Mouse (Mus musculus): ENCODE measurements around the gene Zmiz1. TPM values are rescaled to one million over a fixed set of nuclear protein-coding genes. Genes with fewer than 3 reads are reported as not detected.

Gene Zmiz1
- total RNA-seq, 2 experiments from 2014 or later = 40.2 to 49.9 TPM

DNA sequence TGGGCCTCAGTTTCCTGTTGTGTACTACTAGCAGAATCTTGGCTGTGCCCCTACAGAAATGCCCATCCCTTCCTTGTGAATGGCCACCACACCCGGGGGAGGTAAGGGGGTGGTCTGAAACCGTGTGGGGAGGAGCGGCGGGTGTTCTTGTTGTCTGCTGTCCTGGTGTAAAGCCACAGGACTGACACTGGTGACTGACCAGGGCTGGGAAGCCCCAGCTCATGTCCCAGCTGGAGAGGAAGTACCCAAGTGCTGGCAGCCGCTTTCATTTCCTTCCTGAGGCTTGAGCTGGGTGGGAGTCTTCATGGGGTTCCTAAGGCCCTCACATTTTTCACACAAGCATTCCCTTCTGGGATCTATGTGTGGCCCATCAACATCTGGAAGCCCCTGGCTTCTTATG, 155.7 kb downstream of the Zmiz1 start:
- intact Hi-C loops (cut with DNase I) = loop anchor here (5.0 kb wide), 1 partner anchor 33 kb away; no protein-coding TSS in a partner anchor

DNA sequence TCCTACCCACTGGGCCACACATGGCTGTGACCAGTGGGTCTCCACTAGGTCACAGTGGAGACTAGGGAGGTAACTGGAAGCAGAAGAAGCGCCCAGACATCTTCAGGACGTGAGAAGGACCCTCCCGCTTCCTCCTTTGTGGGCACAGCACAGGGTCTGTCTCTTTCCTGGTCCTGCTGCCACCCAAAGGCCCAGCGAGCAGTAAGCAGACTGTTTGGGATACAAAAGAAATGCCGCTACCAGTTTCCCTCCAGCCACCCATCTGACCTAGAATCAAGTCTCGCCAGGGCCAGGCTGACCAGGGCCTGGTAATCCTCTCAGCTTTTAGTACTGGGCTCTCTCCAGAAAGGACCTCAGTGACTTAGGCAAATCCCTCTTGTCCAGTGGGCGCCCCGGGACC, 156.6 kb downstream of the Zmiz1 start:
- no peak for DNase-seq (ENCODE audit: low spot score)
- intact Hi-C loops (cut with DNase I) = no loop called here

More for the DNA sequence above, 155.7 kb downstream of the Zmiz1 start:
- no peak for DNase-seq (ENCODE audit: low spot score)

DNA sequence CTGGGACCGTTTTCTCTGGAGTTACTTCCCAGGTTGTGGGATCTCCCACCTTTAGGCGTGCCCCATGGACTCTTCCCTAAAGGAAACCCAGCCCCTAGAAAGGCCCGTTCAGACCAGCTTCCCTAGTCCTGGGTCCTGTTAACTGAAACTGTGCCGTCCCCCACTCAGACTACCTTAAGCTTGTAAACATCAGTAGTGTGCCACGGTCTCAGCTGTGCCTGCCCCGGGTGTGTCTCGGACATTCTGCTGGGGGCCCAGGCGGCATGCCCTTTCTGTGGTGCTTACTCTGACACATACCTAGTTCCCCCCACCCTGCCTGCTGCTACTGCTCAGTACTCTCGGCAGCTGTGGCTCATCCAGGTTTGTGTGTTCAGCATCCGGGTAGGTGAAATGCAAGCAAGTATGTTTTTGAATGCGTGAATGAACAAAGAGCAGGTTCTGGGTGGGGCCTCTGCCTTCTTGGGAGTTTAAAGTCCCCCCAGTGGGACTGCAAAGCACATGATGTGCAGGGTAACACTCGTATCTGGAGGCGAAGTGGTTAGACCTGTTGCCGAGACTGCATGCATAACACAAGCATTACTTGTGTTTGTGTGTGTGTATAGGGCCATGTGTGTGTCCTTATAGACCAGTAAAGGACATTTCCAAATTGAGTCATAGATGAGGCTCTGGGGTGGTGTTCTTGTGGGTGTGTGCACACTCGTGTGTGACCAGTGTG, 157.2 kb downstream of the Zmiz1 start:
- no peak for DNase-seq (ENCODE audit: low spot score)
- intact Hi-C loops (cut with DNase I) = no loop called here

DNA sequence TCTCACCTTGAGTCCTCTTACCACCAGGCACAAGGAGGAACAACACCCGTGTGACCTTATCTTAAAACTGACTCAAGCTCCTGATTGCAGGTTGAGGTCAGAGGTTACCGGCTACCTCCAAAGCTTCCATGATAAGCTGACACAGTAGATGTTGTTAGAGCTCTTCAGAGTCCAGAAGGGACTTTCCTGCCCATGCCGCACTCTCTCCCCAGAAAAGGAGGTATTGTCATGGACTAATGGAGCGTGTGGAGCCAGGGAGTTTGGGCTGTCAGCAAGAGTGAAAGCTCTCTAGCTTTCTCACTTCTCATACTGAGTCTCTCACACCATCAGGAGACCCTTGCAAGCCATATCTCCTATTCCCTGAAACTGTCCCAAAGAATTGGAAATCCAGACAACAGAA, 158.3 kb downstream of the Zmiz1 start:
- DNase-seq (ENCODE audit: low spot score) = no peak

DNA sequence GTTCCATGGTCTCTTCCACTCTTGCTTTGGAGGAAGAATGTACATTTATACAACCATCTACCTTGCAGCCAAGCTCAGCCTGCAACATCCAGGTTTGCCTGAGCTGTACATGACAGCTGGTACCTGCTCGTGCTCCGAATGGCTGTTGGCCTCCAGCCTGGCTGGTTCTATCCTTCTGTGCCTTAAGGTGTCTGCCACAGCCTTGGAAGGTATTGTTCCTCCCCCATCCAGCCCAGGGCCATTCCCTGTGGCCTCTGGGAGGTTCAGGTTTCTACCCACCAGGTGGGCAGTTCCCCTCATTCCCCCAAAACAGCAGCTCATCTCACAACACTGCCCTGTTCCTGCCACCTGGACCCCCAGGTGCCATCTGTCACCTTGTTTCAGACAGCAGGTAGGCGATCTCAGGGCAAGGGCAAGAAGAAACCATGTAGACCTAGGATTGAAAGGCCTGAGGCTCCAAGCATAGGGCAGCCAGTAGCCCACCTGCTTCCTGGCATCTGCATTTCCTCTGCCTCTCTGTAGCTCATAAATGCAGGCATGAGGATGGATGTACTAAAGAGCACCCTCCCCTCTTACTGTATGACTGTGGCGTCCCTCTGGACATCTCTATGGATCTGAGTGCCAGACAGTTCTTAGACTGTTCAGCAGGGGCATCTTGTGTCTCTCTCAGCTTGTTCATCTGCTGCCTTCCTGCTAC, 160.2 kb downstream of the Zmiz1 start:
- no peak for DNase-seq (ENCODE audit: low spot score)
- intact Hi-C loops (cut with DNase I) = no loop called here

More for the DNA sequence above, 158.3 kb downstream of the Zmiz1 start:
- intact Hi-C loops (cut with DNase I) = no loop called here

DNA sequence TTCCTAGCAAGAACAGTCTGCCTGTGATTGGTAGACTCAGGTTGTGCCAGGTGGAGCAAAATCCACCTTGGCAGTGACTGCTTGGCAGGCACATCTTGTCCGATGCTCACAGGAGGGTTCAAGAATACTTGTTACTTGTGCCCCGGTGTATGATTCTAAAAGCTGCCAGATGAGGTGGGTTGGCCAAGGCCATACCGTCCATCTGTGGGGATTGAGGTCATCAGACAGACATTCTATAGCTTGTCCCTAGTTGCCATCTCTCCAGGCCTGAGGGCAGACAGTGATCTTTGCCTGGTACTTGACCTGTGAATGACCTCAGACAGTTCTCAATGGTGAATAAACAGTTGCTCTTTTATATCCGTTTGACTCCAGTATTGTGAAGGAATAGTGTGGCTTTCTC, 161.8 kb downstream of the Zmiz1 start:
- DNase-seq (ENCODE audit: low spot score) = no peak
- intact Hi-C loops (cut with DNase I) = no loop called here

DNA sequence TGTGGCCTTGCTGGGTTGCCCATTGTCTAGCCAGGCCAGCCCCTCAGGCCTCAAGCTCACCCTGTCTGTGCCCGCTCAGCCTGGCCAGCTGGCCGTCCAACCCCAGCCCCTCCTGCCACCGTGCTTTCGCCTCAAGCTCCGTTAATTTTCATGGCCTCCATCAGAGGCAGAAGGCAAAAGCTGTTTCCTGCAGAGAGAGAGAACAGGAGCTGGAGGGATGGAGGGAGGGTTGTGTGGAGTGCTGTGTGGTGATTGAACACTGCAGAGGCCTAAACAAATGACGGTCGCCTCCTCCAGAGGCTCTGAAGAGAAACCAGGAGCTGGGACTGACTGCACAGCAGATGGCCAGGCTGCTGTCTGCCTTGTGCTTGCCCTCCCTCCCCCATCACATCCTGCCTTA, 164.7 kb downstream of the Zmiz1 start:
- DNase-seq (ENCODE audit: low spot score) = no peak

DNA sequence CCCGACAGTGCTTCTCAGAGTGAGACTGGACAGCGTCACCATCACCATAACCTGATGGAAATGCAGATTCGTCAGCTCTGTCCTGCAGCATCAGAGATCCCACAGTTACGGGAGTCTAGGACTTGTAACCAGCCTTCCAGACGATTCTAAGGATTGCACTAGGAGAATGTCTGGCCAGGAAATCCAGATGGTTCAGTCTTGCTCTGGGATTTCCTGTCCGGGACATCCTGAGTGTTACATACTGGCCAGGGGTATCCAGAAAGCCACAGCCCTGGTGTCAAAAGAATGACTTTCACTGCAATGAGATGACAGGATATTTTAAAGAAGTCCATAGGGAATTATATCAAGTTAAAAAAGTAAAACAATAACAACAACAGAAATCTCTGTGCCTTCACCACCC, 165.7 kb downstream of the Zmiz1 start:
- DNase-seq (ENCODE audit: low spot score) = no peak
- intact Hi-C loops (cut with DNase I) = loop anchor here (2.0 to 5.0 kb wide), 2 partner anchors 16 to 37 kb away; no protein-coding TSS in a partner anchor

More for the DNA sequence above, 164.7 kb downstream of the Zmiz1 start:
- intact Hi-C loops (cut with DNase I) = loop anchor here (2.0 kb wide), 1 partner anchor 15 kb away; no protein-coding TSS in a partner anchor

DNA sequence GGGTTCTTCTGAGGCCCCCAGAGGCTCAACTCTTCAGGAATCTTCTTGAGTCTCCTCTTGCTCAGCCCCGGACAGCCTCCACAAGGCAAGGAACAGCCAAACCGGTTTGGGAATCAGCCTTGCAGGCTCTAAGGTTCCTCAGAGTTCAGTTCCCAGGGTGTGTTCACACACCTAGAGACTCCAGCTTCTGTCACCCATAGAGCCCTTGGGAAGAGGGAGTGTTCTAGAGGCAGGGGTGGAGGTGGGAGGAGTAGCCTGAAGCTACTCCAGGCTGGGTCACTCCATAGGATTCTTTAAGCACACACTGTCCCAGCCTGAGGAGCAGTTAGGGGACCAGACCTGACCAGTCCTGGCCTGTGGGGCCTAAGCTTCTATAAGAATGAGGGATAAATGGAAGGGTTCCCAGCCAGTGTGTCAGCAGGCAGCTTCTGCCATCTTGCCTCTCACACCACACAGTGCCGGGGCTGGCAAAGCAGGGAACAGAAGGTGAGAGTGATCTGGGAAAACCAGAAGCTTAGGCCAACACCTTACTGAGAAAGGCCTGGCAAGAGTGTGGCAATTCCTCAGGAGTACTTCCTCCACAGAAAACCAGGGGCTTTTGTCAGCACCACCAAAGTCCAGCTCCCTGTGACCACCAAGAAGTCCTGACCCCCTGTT, 168.7 kb downstream of the Zmiz1 start:
- intact Hi-C loops (cut with DNase I) = loop anchor here (2.0 to 5.0 kb wide), 2 partner anchors 17 to 40 kb away; no protein-coding TSS in a partner anchor
- no peak for DNase-seq (ENCODE audit: low spot score)

DNA sequence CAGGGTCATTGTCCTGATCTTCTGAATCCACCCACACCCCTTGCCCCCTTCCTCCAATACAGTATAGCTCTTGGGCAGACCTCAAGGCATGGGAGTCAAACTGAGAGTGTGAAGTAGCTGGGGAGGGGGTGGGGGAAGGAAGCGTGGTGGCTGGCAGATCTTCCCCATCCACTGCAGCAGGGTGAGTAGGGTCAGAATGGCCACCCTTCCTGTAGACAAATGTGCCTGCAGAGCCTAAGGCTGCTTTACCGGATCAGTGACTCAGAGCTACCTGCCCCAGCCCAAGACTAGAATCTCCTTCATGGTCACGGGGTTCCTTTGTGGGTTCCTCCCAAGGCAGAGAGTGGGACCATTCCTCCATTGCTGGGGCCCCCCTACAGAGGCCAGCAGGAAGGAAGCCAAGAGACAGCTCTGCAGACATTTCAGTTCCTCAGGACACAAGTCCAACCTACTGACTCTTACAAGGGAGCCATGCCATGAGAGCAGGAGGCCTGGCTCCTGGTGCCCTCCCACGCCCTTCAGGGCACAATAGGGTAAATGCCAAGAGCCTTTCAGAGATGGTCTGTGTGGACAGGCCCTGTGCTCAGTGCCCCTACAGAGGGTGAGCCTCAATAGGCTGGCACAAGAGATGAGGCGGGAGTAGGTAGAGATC, 169.6 kb downstream of the Zmiz1 start:
- DNase-seq (ENCODE audit: low spot score) = no peak
- intact Hi-C loops (cut with DNase I) = loop anchor here (5.0 kb wide), 1 partner anchor 41 kb away; no protein-coding TSS in a partner anchor

DNA sequence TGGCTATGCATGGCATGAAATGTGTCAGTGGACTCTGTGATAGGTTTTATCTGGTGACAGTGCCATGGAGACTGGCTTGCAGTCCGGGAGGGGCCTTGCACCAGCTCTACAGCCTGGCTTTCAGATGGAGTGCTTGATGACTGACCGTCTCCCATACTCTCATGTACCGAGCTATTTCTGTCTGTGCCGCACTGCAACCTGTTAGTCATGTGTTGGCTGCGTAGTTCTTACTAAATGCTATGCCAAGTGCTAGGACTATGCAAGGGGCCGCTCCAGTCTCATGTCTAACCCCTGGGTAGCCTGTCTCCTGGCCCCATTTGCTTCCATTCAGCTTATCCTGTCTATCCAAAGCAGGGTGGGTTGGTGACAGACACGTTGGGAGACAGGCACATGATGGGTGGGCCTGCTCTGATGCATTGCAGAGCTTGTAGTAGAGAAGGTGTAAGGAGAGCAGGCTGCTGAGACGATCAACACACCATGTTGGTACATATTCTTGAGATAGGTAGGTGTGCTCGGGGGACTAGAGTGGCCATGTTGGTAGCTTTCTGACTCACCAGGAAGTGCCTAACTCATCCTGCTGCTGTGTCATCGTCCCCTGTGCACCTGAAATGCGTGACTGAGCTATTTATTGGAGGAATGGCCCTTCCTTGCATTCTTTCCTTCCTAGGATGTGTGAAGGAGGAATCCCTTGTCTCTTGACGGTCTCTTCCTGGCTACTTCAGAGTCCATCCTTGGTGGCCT, 171.1 kb downstream of the Zmiz1 start:
- no peak for DNase-seq (ENCODE audit: low spot score)
- intact Hi-C loops (cut with DNase I) = loop anchor here (5.0 kb wide), 1 partner anchor 43 kb away; no protein-coding TSS in a partner anchor

DNA sequence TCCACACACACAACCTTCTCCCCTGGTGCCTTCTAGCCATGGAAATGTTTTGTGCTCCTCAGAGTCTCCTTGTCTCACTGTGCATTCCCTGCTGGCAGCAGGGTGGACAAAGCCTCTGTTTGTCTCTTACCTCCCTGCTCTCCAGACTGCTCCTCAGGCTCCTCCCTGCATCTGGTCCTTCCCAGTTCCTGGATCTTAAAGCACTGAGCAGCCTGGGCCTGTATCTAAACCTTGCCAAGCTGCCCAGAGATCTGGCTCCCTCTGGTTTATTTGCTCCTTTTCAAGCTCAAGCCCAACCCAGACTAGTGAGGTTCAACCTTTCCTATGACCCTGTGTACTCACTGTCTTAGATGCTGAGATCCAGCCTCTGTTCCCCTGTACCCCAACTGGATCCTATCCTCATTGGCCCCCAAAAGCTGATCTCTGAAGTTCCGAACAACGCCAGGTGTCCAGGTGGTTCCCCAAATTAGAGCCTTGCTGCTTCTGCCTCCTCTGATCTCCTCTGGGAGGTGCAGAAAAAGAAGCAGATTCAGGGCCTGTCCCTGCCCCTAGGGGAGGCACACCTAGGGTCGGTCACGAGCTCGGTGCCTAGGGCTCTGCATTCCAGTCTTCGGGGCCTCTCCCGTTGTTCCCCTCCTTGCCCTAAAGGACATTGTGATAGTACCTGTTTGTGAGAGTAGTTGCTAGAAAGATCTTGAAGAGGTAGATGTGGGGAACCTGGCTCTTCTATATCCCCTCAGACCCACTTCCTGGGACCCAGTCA, 171.8 kb downstream of the Zmiz1 start:
- DNase-seq (ENCODE audit: low spot score) = no peak
- intact Hi-C loops (cut with DNase I) = no loop called here

DNA sequence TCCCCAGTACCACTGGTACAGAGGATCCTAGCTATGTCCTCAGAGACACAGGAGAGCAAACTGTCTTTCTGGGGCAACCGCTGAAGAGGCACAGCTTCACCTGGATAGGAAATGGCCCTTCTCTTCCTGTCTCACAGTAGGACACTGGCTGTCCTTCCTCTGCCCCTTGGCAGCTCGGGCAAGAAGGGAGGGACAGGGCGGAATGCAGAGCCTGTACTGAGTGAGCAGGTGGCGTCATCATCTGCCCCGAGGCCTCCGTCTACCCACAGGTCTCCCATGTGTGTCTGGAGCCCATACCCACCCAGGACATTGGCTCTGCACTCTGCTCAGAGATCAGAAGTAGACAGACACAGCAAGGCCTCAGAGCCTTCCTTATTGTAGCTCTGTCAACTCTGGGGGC, 172.5 kb downstream of the Zmiz1 start:
- intact Hi-C loops (cut with DNase I) = no loop called here
- DNase-seq (ENCODE audit: low spot score) = no peak

DNA sequence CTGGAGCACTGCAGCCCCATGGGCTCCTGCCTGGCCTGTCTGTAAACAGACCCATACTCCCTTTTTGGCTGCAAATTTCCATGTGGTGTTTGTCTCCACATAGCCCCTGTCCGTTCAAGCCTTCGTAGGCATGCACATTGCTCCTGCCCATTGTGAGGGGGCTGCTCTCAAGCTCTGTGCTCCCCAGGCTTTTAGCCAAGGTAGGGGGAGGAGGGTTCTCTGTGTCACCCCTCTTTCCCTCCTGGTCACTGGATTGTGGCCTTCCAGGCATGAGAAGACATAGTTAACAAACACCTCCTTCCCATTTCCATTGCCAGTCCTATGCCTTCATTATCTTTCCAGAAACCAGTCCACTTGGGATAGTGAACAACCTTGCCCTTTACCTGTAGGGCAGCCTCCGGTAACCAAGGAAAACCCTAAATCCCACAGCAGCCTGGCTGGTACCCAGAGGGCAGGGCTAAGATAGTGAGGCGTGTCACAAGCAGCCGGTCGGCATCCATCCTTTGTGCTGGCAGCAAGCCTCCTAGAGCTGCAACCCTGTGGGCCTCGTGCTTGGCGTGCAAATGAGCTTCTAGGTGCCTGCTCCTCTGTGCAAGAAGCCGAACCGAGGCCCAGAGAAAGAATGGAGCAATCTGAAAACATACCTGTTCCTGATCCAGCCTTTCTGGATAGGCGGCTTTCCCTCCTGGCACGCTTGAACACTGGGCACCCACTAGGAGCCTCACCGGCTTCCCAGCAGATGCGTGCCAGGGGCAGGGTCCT, 174.7 kb downstream of the Zmiz1 start:
- no peak for DNase-seq (ENCODE audit: low spot score)
- intact Hi-C loops (cut with DNase I) = no loop called here

DNA sequence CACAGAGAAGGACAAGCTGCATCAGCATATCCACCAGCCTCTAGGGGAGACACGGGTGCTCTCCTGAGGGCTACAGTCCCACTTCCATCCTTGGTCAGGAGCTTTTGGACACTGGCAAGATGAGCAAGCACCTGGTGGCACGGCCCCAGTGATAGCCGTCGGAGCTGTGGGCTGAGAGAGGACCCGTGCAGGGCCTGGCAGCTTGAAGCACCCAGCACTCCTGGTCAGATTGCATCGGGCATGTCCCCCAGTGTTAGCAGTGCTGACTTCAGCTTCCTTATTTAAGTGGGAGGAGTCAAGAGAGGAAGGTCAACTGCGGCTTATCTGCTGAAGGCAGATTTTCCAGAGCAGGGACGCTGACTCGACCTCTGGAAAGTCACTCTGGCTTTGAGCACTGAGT, 175.3 kb downstream of the Zmiz1 start:
- no peak for DNase-seq (ENCODE audit: low spot score)
- intact Hi-C loops (cut with DNase I) = no loop called here

DNA sequence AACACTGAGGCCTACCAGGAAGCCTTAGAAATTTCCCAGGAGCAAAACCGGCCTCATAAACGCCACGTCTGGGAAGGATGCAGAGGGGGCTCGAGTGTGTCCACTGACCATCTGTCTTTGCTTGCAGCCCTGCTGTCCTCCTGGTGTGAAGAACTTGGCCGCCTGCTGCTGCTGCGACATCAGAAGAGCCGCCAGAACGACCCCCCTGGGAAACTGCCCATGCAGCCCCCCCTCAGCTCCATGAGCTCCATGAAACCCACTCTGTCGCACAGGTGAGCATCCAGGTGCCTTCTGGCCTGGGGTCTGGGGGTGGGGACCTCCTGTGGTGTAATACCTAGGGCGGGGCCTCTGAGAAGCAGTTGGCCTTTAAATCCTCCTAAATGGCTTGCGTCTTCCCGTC, 176.8 kb downstream of the Zmiz1 start:
- intact Hi-C loops (cut with DNase I) = no loop called here

DNA sequence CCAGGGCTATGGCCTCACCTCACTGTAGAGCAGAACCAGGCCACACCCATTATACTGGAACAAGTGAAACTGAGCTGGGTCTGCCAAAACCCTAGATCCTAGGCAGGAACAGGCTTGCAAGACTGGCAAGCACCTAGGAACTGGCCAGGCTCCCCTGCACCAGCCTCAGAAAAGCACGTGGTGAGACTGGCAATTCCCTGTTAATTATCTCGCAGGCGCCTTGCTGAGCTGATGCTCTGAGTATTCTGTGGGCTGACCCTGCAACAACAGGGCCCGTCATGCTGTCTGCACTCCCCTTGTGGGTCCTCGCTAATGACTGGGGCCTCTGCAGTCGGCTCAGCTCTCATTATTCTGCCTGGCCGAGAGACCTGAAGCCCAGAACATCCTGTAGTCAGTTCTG, 177.3 kb downstream of the Zmiz1 start:
- DNase-seq (ENCODE audit: low spot score) = no peak
- intact Hi-C loops (cut with DNase I) = no loop called here

More for the DNA sequence above, 176.8 kb downstream of the Zmiz1 start:
- DNase-seq (ENCODE audit: low spot score) = no peak

DNA sequence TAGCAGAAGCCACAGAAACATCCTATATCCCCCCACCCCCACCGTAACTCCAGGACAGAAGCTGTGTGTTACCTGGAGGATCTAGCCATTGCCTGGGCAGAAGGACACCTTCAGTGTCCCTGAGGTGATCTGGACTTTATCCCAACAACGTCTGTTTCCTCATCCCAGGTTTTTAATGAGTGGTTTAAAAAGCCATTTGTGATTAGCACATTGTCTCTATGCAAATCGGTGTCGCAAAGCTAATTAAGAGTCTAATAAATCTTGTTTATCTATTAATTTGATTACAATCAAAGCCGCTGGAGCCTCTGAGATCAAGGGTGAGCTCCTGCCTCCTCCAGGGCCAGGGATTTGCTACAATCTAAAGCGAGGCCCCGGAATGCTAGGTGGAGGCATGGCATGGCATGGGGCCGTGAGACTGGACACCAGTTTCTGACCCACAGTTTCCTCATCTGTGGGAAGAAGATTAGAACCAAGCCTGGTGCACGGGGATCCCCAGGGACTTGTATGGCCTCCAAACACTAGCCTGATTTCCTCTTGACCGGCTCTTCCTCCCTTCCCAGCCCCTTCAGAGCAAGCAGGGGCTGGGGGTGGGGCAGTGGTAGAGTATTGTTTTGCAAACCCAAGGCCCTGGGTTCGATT, 180.3 kb downstream of the Zmiz1 start:
- intact Hi-C loops (cut with DNase I) = no loop called here
- no peak for DNase-seq (ENCODE audit: low spot score)

Measured in heart, postnatal 25 days (tissue).